Mouse (Mus musculus) thymus, adult 2 months (tissue): ENCODE results near the gene Zfp609.
"Not testable (repeated sequence)": the region's sequence is repeated elsewhere in the genome, so short reads cannot be mapped to it uniquely, and the experiment has no call there.

ENCODE experiments used
- CTCF ChIP-seq: fragments of 200-500 bp; IDR thresholded peaks from 2 replicates; pipeline ENCODE4 v1.5.1; 2012; ENCODE audit warnings: mild to moderate bottlenecking, control low read depth, low read length, moderate library complexity, borderline replicate concordance; ENCODE audit not compliant: control insufficient read depth, poor library complexity, insufficient read depth; ENCODE audit errors: extremely low read depth
- POLR2A ChIP-seq: fragments of 200-500 bp; IDR thresholded peaks from 2 replicates; pipeline ENCODE4 v1.6.1; 2012; ENCODE audit warnings: mild to moderate bottlenecking, low read length, control low read depth, moderate library complexity; ENCODE audit not compliant: control insufficient read depth, poor library complexity, insufficient read depth; ENCODE audit errors: extremely low read depth

- not testable (repeated sequence) for TF ChIP-seq CTCF, POLR2A
Observed at GRCm38 (mm10) chr9:65779619-65780018, 47.7 kb downstream of the Zfp609 start.
